Mouse (Mus musculus): Measurements from ENCODE around the gene Nr2f2. TPM values are rescaled to one million over a fixed set of nuclear protein-coding genes. Genes with fewer than 3 reads are reported as not detected.

Nr2f2 gene
- polyA plus RNA-seq, 1 experiment from 2014 or later: 73.7 TPM

GRCm38 (mm10) chr7:70304426-70304825, 62.1 kb downstream of the Nr2f2 start:
- DNase-seq (ENCODE audit: low spot score) (no peak), ATAC-seq (no peak)
- H3K9me3 ChIP-seq (replicated peaks; ENCODE audit: control insufficient read depth, low read length): no peaks in the 10 kb centered on the region
- H3K4me2 ChIP-seq (ENCODE audit: low read length): no peak overlapping the region
- H3K27ac ChIP-seq (ENCODE audit: low read depth, low read length): no peak overlapping the region
- H3K36me3 ChIP-seq (ENCODE audit: control insufficient read depth, insufficient read depth, low read length): no peaks in the 10 kb centered on the region
- no peak overlapping the region for H3K4me3 ChIP-seq (ENCODE audit: low read depth, low read length)
- H3K9ac ChIP-seq (ENCODE audit: low read length): no peak overlapping the region
- H3K4me1 ChIP-seq (ENCODE audit: control insufficient read depth, insufficient read depth, low read length): no peaks in the 10 kb centered on the region
- no peaks in the 10 kb centered on the region for H3K27me3 ChIP-seq (replicated peaks; ENCODE audit: control insufficient read depth, insufficient read depth, low read length)

Data from forebrain, embryonic 14.5 days (tissue).